Mouse (Mus musculus): Measurements from ENCODE around the gene Gnb3. TPM values are rescaled to one million over a fixed set of nuclear protein-coding genes. Genes with fewer than 3 reads are reported as not detected.
"Not testable (repeated sequence)": the region's sequence is repeated elsewhere in the genome, so short reads cannot be mapped to it uniquely, and the experiment has no call there.

The Gnb3 gene
- polyA plus RNA-seq, 1 experiment from 2014 or later = 0.22 TPM

GRCm38 (mm10) chr6:124814858-124815774 lies 25.0 kb downstream of the Gnb3 start:
- H3K9ac ChIP-seq (ENCODE audit: low read depth, low read length) = 0 out of 2 replicates have a peak overlapping the region, but pooled peaks have one; percentile 7
- DNase-seq (ENCODE audit: low spot score) (no peak), ATAC-seq (ENCODE audit: low FRiP score) (no peak)
- H3K27me3 ChIP-seq (ENCODE audit: control insufficient read depth, insufficient read depth, low read length) = no peaks in the 10 kb centered on the region
- peaks cover 12% of the 10 kb centered on the region for H3K36me3 ChIP-seq (ENCODE audit: control insufficient read depth, insufficient read depth, low read length)
- 77% methylated on average over 9 of the region's 9 CpGs for WGBS
- peaks cover 9% of the 10 kb centered on the region for H3K4me1 ChIP-seq (replicated peaks; ENCODE audit: control insufficient read depth, insufficient read depth, low read length)
- H3K27ac ChIP-seq (ENCODE audit: low read depth, low read length) = no peak overlapping the region
- no peaks in the 10 kb centered on the region for H3K9me3 ChIP-seq (ENCODE audit: control insufficient read depth, low read length)
- no peak overlapping the region for H3K4me3 ChIP-seq (ENCODE audit: low read depth, low read length)
- H3K4me2 ChIP-seq (replicated peaks; ENCODE audit: low read depth, low read length) = no peak overlapping the region; the same call in 1 of the 2 replicates

- whole genome bisulfite sequencing = 36% methylated on average over 8 of the region's 8 CpGs
Observed at GRCm38 (mm10) chr6:124814448-124814847, 25.6 kb downstream of the Gnb3 start.

GRCm38 (mm10) chr6:124813933-124814332 lies 26.1 kb downstream of the Gnb3 start, which contains the start of gene Tpi1:
Gene Tpi1 (minus strand): TSS chr6:124814296.
- Histone ChIP-seq H3K4me3 (ENCODE audit: low read depth, low read length) (peak within 1 kb of the TSS; percentile 72), H3K9me3 (ENCODE audit: control insufficient read depth, low read length) (no peaks in the 10 kb centered on the region), H3K9ac (ENCODE audit: low read depth, low read length) (peak within 1 kb of the TSS; percentile 73), H3K36me3 (ENCODE audit: control insufficient read depth, insufficient read depth, low read length) (peaks cover 3% of the 10 kb centered on the region; the same call in 1 of the 2 replicates), H3K27me3 (ENCODE audit: control insufficient read depth, insufficient read depth, low read length) (no peaks in the 10 kb centered on the region), H3K4me2 (replicated peaks; ENCODE audit: low read depth, low read length) (peak within 1 kb of the TSS; percentile 80), H3K27ac (ENCODE audit: low read depth, low read length) (peak within 1 kb of the TSS; percentile 72), H3K4me1 (replicated peaks; ENCODE audit: control insufficient read depth, insufficient read depth, low read length) (peaks cover 14% of the 10 kb centered on the region)
- under 1% methylated on average over 22 of the region's 22 CpGs for WGBS
- ATAC-seq (ENCODE audit: low FRiP score) (peak; percentile 86), DNase-seq (ENCODE audit: low spot score) (peak; percentile 89)

More at GRCm38 (mm10) chr6:124814448-124814847, 25.6 kb downstream of the Gnb3 start:
- H3K27ac ChIP-seq (ENCODE audit: low read depth, low read length) = 0 out of 2 replicates have a peak overlapping the region, but pooled peaks have one; percentile 72
- DNase-seq (ENCODE audit: low spot score) (no peak), ATAC-seq (ENCODE audit: low FRiP score) (peak; percentile 55)
- peaks cover 5% of the 10 kb centered on the region for H3K36me3 ChIP-seq (ENCODE audit: control insufficient read depth, insufficient read depth, low read length)
- no peaks in the 10 kb centered on the region for H3K9me3 ChIP-seq (ENCODE audit: control insufficient read depth, low read length)
- H3K27me3 ChIP-seq (ENCODE audit: control insufficient read depth, insufficient read depth, low read length) = no peaks in the 10 kb centered on the region
- no peak overlapping the region for H3K9ac ChIP-seq (ENCODE audit: low read depth, low read length)
- H3K4me2 ChIP-seq (replicated peaks; ENCODE audit: low read depth, low read length) = peak overlapping the region; percentile 80
- H3K4me3 ChIP-seq (ENCODE audit: low read depth, low read length) = peak overlapping the region; percentile 72
- peaks cover 12% of the 10 kb centered on the region for H3K4me1 ChIP-seq (replicated peaks; ENCODE audit: control insufficient read depth, insufficient read depth, low read length)

DNA sequence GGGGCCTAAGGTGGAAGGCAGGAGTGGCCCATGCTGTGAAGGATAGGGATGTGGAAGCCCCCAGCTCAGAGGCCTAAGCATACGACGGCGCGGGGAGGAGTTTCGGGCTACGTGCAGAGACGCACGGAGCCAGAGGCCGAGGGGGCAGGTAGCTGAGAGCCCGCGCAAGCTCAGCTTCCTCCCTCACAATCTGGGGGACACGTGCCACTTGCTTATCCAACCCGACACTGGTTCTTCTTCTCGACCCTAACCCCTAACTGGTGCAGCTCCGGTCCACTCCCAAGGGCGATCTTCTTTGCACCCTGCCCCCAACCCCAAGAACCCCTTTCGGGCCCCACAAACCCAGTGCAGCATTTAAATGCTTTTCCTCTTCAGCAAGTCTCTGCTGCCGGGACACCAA lies 26.6 kb downstream of the Gnb3 start:
- peak; percentile 83 for DNase-seq (ENCODE audit: low spot score)
- Histone ChIP-seq H3K27ac (ENCODE audit: low read depth, low read length) (peak overlapping the region; percentile 72), H3K9ac (ENCODE audit: low read depth, low read length) (peak overlapping the region; percentile 73), H3K4me2 (replicated peaks; ENCODE audit: low read depth, low read length) (peak overlapping the region; percentile 80), H3K27me3 (ENCODE audit: control insufficient read depth, insufficient read depth, low read length) (no peaks in the 10 kb centered on the region), H3K36me3 (ENCODE audit: control insufficient read depth, insufficient read depth, low read length) (peaks cover 3% of the 10 kb centered on the region; the same call in 1 of the 2 replicates), H3K4me3 (ENCODE audit: low read depth, low read length) (peak overlapping the region; percentile 72), H3K9me3 (ENCODE audit: control insufficient read depth, low read length) (no peaks in the 10 kb centered on the region), H3K4me1 (replicated peaks; ENCODE audit: control insufficient read depth, insufficient read depth, low read length) (peaks cover 14% of the 10 kb centered on the region)
- peak; percentile 57 for ATAC-seq (ENCODE audit: low FRiP score)
- WGBS = 0% methylated on average over 18 of the region's 18 CpGs

- Histone ChIP-seq H3K27me3 (ENCODE audit: control insufficient read depth, insufficient read depth, low read length) (no peaks in the 10 kb centered on the region), H3K4me3 (ENCODE audit: low read depth, low read length) (peak overlapping the region; percentile 72), H3K9ac (ENCODE audit: low read depth, low read length) (peak overlapping the region; percentile 73), H3K9me3 (ENCODE audit: control insufficient read depth, low read length) (no peaks in the 10 kb centered on the region), H3K4me1 (replicated peaks; ENCODE audit: control insufficient read depth, insufficient read depth, low read length) (peaks cover 17% of the 10 kb centered on the region), H3K36me3 (ENCODE audit: control insufficient read depth, insufficient read depth, low read length) (peaks cover 3% of the 10 kb centered on the region; the same call in 1 of the 2 replicates), H3K4me2 (replicated peaks; ENCODE audit: low read depth, low read length) (peak overlapping the region; percentile 80), H3K27ac (ENCODE audit: low read depth, low read length) (peak overlapping the region; percentile 72; the same call in 1 of the 2 replicates)
- WGBS = 26% methylated on average over 9 of the region's 9 CpGs
- no peak for ATAC-seq (ENCODE audit: low FRiP score)
- no peak for DNase-seq (ENCODE audit: low spot score)
Observed at GRCm38 (mm10) chr6:124812848-124813247, 27.2 kb downstream of the Gnb3 start.

GRCm38 (mm10) chr6:124811701-124812560 lies 28.1 kb downstream of the Gnb3 start:
- H3K9me3 ChIP-seq (ENCODE audit: control insufficient read depth, low read length) = no peaks in the 10 kb centered on the region
- peak overlapping the region; percentile 72; the same call in 1 of the 2 replicates for H3K4me3 ChIP-seq (ENCODE audit: low read depth, low read length)
- peak overlapping the region; percentile 80; the same call in 1 of the 2 replicates for H3K4me2 ChIP-seq (replicated peaks; ENCODE audit: low read depth, low read length)
- H3K9ac ChIP-seq (ENCODE audit: low read depth, low read length) = no peak overlapping the region
- 85% methylated on average over 24 of the region's 24 CpGs for WGBS
- DNase-seq (ENCODE audit: low spot score) (no peak), ATAC-seq (ENCODE audit: low FRiP score) (no peak)
- H3K4me1 ChIP-seq (replicated peaks; ENCODE audit: control insufficient read depth, insufficient read depth, low read length) = peaks cover 17% of the 10 kb centered on the region
- peaks cover 3% of the 10 kb centered on the region; the same call in 1 of the 2 replicates for H3K36me3 ChIP-seq (ENCODE audit: control insufficient read depth, insufficient read depth, low read length)
- H3K27ac ChIP-seq (ENCODE audit: low read depth, low read length) = no peak overlapping the region
- no peaks in the 10 kb centered on the region for H3K27me3 ChIP-seq (ENCODE audit: control insufficient read depth, insufficient read depth, low read length)

DNA sequence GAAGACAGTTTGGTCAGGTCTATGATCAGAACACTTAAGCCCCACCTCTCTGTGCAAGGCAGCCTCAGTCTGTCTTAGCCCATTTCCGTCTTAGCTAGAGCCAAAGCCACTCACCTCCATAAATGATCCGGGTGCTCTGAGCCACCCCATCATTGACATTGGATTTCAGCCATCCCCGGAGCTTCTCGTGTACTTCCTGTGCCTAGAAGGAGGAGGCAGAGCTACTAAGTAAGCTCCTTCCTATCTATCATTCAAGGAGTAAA lies 28.7 kb downstream of the Gnb3 start:
- no peaks in the 10 kb centered on the region for H3K27me3 ChIP-seq (ENCODE audit: control insufficient read depth, insufficient read depth, low read length)
- ATAC-seq (ENCODE audit: low FRiP score) (no peak), DNase-seq (ENCODE audit: low spot score) (no peak)
- H3K4me3 ChIP-seq (ENCODE audit: low read depth, low read length) = no peak overlapping the region
- H3K36me3 ChIP-seq (ENCODE audit: control insufficient read depth, insufficient read depth, low read length) = peaks cover 3% of the 10 kb centered on the region; the same call in 1 of the 2 replicates
- no peak overlapping the region for H3K4me2 ChIP-seq (replicated peaks; ENCODE audit: low read depth, low read length)
- H3K27ac ChIP-seq (ENCODE audit: low read depth, low read length) = no peak overlapping the region
- 91% methylated on average over 4 of the region's 4 CpGs for WGBS
- no peak overlapping the region for H3K9ac ChIP-seq (ENCODE audit: low read depth, low read length)
- no peaks in the 10 kb centered on the region for H3K9me3 ChIP-seq (ENCODE audit: control insufficient read depth, low read length)
- H3K4me1 ChIP-seq (replicated peaks; ENCODE audit: control insufficient read depth, insufficient read depth, low read length) = peaks cover 19% of the 10 kb centered on the region

DNA sequence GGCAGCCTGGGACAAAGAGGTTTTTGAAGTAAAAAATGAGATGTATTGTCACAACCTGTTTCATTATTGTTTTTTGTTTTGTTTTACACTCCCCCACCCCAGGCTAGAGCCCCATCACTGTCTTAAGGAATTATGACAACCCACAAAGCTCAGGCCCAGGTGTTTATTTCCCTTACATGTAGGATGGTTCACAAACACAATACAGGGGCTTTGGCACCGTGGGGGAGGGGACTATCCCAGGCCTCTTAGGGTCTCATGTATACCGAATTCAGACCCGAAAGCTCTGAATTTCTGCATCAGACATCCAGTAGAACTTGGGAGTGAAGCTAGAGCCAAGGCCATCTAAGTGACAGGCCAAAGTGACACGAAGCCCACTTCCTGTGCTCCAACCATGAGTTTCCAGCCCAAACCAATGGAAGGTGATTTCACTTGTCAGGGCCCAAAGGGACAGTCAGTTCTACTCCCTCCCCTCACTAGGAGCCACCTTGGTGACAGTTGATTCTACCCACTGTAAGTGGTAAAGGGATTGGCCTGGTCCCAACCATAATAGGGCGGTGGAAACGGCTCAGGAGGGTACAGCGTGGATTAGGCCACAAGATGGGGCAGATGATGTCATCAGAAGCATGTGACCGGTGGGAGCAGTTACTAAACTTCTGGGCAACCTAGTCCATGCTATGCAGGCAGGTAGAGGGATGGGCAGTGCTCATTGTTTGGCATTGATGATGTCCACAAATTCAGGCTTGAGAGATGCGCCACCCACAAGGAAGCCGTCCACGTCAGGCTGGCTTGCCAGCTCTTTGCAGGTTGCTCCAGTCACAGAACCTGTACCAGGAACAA lies 29.3 kb downstream of the Gnb3 start:
- H3K9me3 ChIP-seq (ENCODE audit: control insufficient read depth, low read length); H3K36me3 ChIP-seq (ENCODE audit: control insufficient read depth, insufficient read depth, low read length); H3K4me2 ChIP-seq (replicated peaks; ENCODE audit: low read depth, low read length); ATAC-seq (ENCODE audit: low FRiP score); H3K9ac ChIP-seq (ENCODE audit: low read depth, low read length); DNase-seq (ENCODE audit: low spot score); H3K27ac ChIP-seq (ENCODE audit: low read depth, low read length); H3K27me3 ChIP-seq (ENCODE audit: control insufficient read depth, insufficient read depth, low read length); H3K4me3 ChIP-seq (ENCODE audit: low read depth, low read length): not testable (repeated sequence)
- 89% methylated on average over 11 of the region's 11 CpGs for WGBS
- H3K4me1 ChIP-seq (replicated peaks; ENCODE audit: control insufficient read depth, insufficient read depth, low read length) = peaks cover 19% of the 10 kb centered on the region

Measured in hindbrain, embryonic 11.5 days (tissue).